Mouse (Mus musculus): Measurements from ENCODE around the gene Fam221a. TPM values are rescaled to one million over a fixed set of nuclear protein-coding genes. Genes with fewer than 3 reads are reported as not detected.

Fam221a gene
- polyA plus RNA-seq (2017; shearing (Covaris generic)): 4.8 TPM

GRCm38 (mm10) chr6:49367159-49368054 lies at the start of gene Fam221a:
Fam221a (plus strand) TSS chr6:49367739.

DNA sequence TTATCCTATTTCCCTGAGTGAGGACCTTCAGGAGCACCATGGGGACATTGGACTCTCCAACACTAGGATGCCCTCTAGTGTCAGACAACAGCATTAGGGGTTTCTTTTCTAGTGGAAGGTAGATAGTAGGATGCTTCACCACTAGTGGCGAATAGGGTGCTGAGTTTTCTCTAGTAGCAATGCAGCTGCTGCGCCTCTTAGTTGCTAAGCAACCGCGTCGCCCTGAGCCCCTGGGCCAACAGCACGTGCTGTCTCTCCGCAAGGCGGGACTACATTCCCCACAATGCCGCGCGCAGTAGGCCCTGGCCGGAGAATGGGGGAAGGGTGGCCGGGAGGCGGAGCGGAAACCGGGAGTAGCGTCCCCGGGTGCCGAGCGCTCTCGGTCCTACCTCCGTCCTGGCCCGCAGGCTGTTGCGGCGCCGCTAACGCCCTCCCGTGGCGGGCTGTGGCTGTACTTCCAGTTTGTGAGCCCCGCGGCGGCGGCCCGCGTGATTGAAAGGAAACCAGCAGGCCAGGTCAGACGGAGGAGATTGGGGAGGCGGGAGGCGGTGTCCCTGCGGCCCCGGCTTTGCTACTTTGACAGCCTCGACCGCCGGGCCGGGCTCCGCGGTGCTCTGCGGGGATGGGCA lies 48.5 kb upstream of the Fam221a start, which contains the start of gene Ccdc126:
TSS of gene Ccdc126 (plus strand) at position 309 of the 629 bp plus-strand sequence.

GRCm38 (mm10) chr6:49395316-49395715 lies 27.8 kb downstream of the Fam221a start, which contains the start of gene Stk31:
Stk31 (plus strand) TSS chr6:49395604.

Other genes starting within 250 kb of the Fam221a start
- 0.92 TPM for gene Igf2bp3, start 152.8 kb upstream of the Fam221a start, polyA plus RNA-seq (2017; shearing (Covaris generic))
- 108 TPM for gene Tra2a, start 103.7 kb upstream of the Fam221a start, polyA plus RNA-seq (2017; shearing (Covaris generic))
- gene Ccdc126, start 48.5 kb upstream of the Fam221a start, polyA plus RNA-seq (2017; shearing (Covaris generic)): 11.9 TPM
- gene Stk31, start 27.9 kb downstream of the Fam221a start, polyA plus RNA-seq (2017; shearing (Covaris generic)): not detected

Data from effector memory CD4-positive, alpha-beta T cell, adult 5 months (primary cell).